Mouse (Mus musculus): ENCODE measurements around the gene Eva1b. TPM values are rescaled to one million over a fixed set of nuclear protein-coding genes. Genes with fewer than 3 reads are reported as not detected.

Eva1b gene
- polyA plus RNA-seq, 1 experiment from 2014 or later: 29.0 TPM

DNA sequence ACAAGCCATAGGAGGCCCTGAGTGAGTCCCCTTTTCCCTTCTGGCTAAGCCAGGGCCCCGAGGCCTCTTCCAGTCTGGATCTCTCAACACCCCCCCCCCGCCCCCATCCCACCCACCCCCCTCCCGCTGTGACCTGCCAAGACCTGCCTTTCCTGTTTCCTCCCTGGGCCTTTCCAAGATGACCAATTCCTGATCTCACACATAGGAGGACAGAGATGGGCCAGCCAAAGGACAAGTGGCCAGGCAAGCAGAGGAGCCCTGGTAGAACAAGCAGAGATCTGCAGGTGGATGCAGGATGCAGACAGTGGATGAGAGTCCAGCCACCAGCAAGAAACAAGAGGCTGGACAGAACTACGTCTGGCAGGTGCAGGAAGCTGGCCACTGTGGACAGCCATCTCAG is 2.1 kb upstream of the Eva1b start:
- H3K36me3 ChIP-seq (ENCODE audit: control insufficient read depth, insufficient read depth): 0 out of 2 replicates have a peak, but pooled peaks cover 2% of the 10 kb centered on the region
- no peak for ATAC-seq
- H3K9ac ChIP-seq (ENCODE audit: low read depth, low read length): no peak overlapping the region
- no peak overlapping the region for H3K27ac ChIP-seq (ENCODE audit: low read depth, low read length)
- H3K4me3 ChIP-seq (ENCODE audit: low read depth, low read length): no peak overlapping the region
- H3K4me1 ChIP-seq (replicated peaks; ENCODE audit: control insufficient read depth, insufficient read depth, low read length): no peaks in the 10 kb centered on the region; the same call in 1 of the 2 replicates
- no peaks in the 10 kb centered on the region for H3K27me3 ChIP-seq (replicated peaks; ENCODE audit: control insufficient read depth, insufficient read depth, low read length)
- H3K9me3 ChIP-seq (ENCODE audit: control insufficient read depth): no peaks in the 10 kb centered on the region
- TF ChIP-seq CTCF (IDR thresholded peaks at IDR 0.05; ENCODE audit: low read depth): no peak
- no peak overlapping the region for H3K4me2 ChIP-seq (replicated peaks; ENCODE audit: low read depth)
- 36% methylated on average over 4 of the region's 4 CpGs for WGBS

DNA sequence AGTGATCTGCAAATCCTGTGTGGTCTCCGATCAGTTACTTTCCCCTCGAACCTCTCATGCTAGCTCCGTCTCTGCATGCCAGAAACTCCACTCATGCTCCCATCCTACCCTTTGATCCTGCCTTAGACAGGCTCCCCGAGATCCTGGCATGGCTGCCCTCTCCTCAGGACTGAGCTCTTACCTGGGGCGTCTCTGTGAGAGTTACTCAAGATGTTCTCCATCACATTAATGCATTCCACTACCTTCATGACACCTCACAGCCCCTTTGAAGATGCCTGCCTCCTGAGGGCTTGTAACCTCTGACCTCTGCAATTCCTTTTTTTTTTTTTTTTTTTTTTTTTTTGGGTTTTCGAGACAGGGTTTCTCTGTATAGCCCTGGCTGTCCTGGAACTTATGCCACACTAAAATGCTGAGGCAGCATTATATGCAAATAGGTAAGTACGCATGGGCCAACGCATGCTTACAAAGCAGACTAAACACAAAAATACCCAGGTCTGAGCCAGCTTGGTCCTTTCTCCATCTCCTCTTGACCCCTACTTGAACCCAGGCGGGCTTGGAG is 491 bp upstream of the Eva1b start:
- peak overlapping the region; percentile 88; the same call in 1 of the 2 replicates for H3K4me2 ChIP-seq (replicated peaks; ENCODE audit: low read depth)
- H3K27ac ChIP-seq (ENCODE audit: low read depth, low read length): no peak overlapping the region
- WGBS: 47% methylated on average over 9 of the region's 9 CpGs
- no peak overlapping the region for H3K4me3 ChIP-seq (ENCODE audit: low read depth, low read length)
- H3K27me3 ChIP-seq (replicated peaks; ENCODE audit: control insufficient read depth, insufficient read depth, low read length): no peaks in the 10 kb centered on the region
- H3K9me3 ChIP-seq (ENCODE audit: control insufficient read depth): no peaks in the 10 kb centered on the region
- peaks cover 10% of the 10 kb centered on the region; the same call in 1 of the 2 replicates for H3K36me3 ChIP-seq (ENCODE audit: control insufficient read depth, insufficient read depth)
- no peaks in the 10 kb centered on the region; the same call in 1 of the 2 replicates for H3K4me1 ChIP-seq (replicated peaks; ENCODE audit: control insufficient read depth, insufficient read depth, low read length)
- no peak for ATAC-seq
- TF ChIP-seq CTCF (IDR thresholded peaks at IDR 0.05; ENCODE audit: low read depth): no peak
- no peak overlapping the region for H3K9ac ChIP-seq (ENCODE audit: low read depth, low read length)

DNA sequence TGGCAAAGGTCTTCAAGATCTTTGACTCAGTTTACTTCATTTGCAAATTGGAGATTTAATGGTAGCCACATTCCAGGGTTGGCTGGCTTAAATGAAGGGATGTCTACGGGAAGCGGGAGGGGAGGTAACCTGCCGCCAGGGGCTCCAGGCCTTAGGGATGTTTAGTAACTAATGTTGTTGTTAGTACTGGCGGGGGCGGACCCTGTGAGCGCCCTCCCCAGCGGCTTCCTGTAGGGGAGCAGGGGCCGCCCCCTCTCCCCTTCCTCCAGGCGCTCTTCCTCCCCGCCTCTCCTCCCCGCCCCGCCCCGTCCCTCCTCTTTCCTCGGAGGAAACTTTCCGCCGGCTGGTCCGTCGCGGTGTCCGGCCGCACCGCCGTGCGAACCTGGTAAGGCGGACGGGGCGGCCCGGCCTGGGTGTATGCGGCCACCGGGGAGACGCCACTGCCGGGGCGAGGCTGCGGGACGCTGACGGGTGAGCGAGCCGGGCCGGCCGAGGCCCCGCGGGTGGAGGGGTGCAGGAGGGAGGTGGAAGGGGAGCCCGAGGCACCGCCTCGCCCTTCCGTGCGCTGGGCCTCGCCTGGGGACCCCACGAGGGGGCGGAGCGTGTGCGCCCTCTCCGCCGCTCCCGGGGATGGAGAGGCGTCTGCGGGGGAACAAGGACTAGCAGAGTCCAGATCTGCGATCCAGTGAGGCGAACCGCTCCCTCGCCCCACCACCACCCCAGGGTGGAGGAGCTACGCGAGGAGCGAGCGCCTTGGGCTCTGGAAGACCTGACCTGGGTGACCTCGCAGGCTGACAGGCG is 817 bp downstream of the Eva1b start:
- WGBS: under 1% methylated on average over 63 of the region's 67 CpGs
- Histone ChIP-seq H3K4me3 (ENCODE audit: low read depth, low read length) (peak overlapping the region; percentile 62), H3K27me3 (replicated peaks; ENCODE audit: control insufficient read depth, insufficient read depth, low read length) (no peaks in the 10 kb centered on the region), H3K36me3 (ENCODE audit: control insufficient read depth, insufficient read depth) (peaks cover 16% of the 10 kb centered on the region; the same call in 1 of the 2 replicates), H3K9me3 (ENCODE audit: control insufficient read depth) (no peaks in the 10 kb centered on the region), H3K9ac (ENCODE audit: low read depth, low read length) (peak overlapping the region; percentile 71), H3K27ac (ENCODE audit: low read depth, low read length) (peak overlapping the region; percentile 84), H3K4me1 (replicated peaks; ENCODE audit: control insufficient read depth, insufficient read depth, low read length) (no peaks in the 10 kb centered on the region; the same call in 1 of the 2 replicates), H3K4me2 (replicated peaks; ENCODE audit: low read depth) (peak overlapping the region; percentile 88)
- peak; percentile 50 for ATAC-seq
- TF ChIP-seq CTCF (IDR thresholded peaks at IDR 0.05; ENCODE audit: low read depth): peak; percentile 46

DNA sequence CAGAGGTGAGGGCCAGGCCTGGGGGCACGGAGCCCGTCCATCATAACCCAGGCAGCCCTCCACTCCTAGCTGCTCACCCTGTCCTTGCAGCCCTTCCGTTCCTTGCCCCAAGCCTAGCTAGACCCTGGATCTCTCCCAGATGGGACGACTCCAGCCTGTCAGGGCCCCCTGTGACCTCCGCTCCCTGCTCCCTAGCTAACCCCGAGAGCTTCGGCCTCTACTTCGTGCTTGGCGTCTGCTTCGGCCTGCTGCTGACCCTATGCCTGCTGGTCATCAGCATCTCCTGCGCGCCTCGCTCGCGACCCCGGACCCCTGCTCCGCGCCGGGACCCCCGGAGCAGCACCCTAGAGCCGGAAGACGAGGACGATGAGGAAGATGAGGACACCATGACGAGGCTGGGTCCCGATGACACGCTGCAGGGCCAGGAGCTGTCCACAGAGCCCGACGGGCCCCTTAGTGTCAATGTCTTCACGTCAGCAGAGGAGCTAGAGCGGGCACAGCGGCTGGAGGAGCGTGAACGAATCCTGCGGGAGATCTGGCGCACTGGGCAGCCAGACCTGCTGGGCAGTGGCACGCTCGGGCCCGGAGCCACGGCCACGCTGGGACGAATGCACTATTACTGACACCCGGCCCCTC is 1.6 kb downstream of the Eva1b start:
- Histone ChIP-seq H3K9me3 (ENCODE audit: control insufficient read depth) (no peaks in the 10 kb centered on the region), H3K4me1 (replicated peaks; ENCODE audit: control insufficient read depth, insufficient read depth, low read length) (no peaks in the 10 kb centered on the region; the same call in 1 of the 2 replicates), H3K9ac (ENCODE audit: low read depth, low read length) (peak overlapping the region; percentile 71), H3K4me3 (ENCODE audit: low read depth, low read length) (peak overlapping the region; percentile 62), H3K4me2 (replicated peaks; ENCODE audit: low read depth) (peak overlapping the region; percentile 88), H3K36me3 (ENCODE audit: control insufficient read depth, insufficient read depth) (peaks cover 16% of the 10 kb centered on the region; the same call in 1 of the 2 replicates), H3K27me3 (replicated peaks; ENCODE audit: control insufficient read depth, insufficient read depth, low read length) (no peaks in the 10 kb centered on the region), H3K27ac (ENCODE audit: low read depth, low read length) (peak overlapping the region; percentile 84)
- 43% methylated on average over 42 of the region's 42 CpGs for WGBS
- 0 out of 2 replicates have a peak, but pooled peaks have one; percentile 4 for ATAC-seq
- no peak for TF ChIP-seq CTCF (IDR thresholded peaks at IDR 0.05; ENCODE audit: low read depth)

DNA sequence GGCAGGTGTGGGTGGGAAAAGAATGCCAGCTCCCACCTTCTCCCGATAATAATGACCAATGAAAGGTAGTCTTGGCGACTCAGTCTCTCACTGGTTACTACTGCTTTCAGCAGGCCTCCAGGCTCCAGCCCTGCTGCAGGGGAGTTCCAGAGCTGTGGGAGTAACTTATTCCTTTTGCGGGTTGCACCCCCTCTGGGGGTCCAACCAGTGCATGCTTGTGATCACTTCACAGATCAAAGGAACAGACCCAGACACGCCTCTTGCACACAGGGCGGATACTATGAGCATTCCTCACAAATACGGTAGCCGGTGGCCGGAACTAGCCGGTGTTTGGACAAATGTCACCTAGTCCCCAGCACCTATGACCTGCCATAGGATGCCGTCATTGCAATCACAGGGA is 2.3 kb downstream of the Eva1b start:
- Histone ChIP-seq H3K4me2 (replicated peaks; ENCODE audit: low read depth) (peak overlapping the region; percentile 88), H3K27me3 (replicated peaks; ENCODE audit: control insufficient read depth, insufficient read depth, low read length) (no peaks in the 10 kb centered on the region), H3K4me3 (ENCODE audit: low read depth, low read length) (peak overlapping the region; percentile 62), H3K4me1 (replicated peaks; ENCODE audit: control insufficient read depth, insufficient read depth, low read length) (no peaks in the 10 kb centered on the region; the same call in 1 of the 2 replicates), H3K9ac (ENCODE audit: low read depth, low read length) (no peak overlapping the region), H3K9me3 (ENCODE audit: control insufficient read depth) (no peaks in the 10 kb centered on the region), H3K36me3 (ENCODE audit: control insufficient read depth, insufficient read depth) (peaks cover 16% of the 10 kb centered on the region; the same call in 1 of the 2 replicates), H3K27ac (ENCODE audit: low read depth, low read length) (no peak overlapping the region)
- WGBS: 56% methylated on average over 10 of the region's 10 CpGs
- TF ChIP-seq CTCF (IDR thresholded peaks at IDR 0.05; ENCODE audit: low read depth): no peak
- ATAC-seq: no peak

Data from intestine, postnatal 0 days (tissue).